In genomic region chr2:140024937-140025336, GRCm38 (mm10) we compare ENCODE assay signal across 12 mouse cellular contexts. TPM values are rescaled to one million over a fixed set of nuclear protein-coding genes. Genes with fewer than 3 reads are reported as not detected.
DNase-seq lines count a peak whose midpoint lies in the region.
"Had no signal": no experiment of that assay in that cellular context is flagged by ENCODE, and none has a peak within 500 bp of the region (broad histone marks: within the 10 kb centered on the region; RNA-seq: fewer than 3 reads in every experiment).

No protein-coding gene starts in this region.

- DNase-seq in kidney, postnatal 14 days, result peak; percentile 3
- no peak for DNase-seq in kidney, postnatal 36 days
- peak; percentile 6 for DNase-seq in urinary bladder, postnatal 14 days (ENCODE audit: low spot score)
- DNase-seq in urinary bladder, postnatal 4 days (ENCODE audit: low spot score in 2 of 2), result no peak
- DNase-seq in lung, postnatal 10 days, result peak; percentile 8
- DNase-seq in heart, postnatal 14 days, result no peak
- DNase-seq in left cerebral cortex, adult 8-10 months (ENCODE audit: low spot score in 2 of 2), result no peak
- DNase-seq: cerebellum, adult 8-10 months; forebrain, postnatal 0 days; gastrocnemius, postnatal 10 days; right cerebral cortex, postnatal 4 days; thymus, postnatal 4 days had no signal

- intact Hi-C loops in heart, postnatal 14 days (cut with DNase I), result no loop called here

RNA-seq across cellular contexts. Expression of gene Tasp1, which starts 41.7 kb away (rescaled TPM):
- 1 to 10 TPM; 6.0 to 6.7 TPM for total RNA-seq in heart, postnatal 14 days (2021)
- 10 to 100 TPM; 34.5 to 37.6 (median 35.7) TPM for total RNA-seq in left cerebral cortex, adult 8-10 months (2022)

Comparison
In these comparisons a context has a peak if more than half of its experiments do, and no peak if none do; other contexts are left out.
1. DNase-seq: peak in kidney, postnatal 14 days (single experiment), urinary bladder, postnatal 14 days (single experiment) and lung, postnatal 10 days (single experiment); none in kidney, postnatal 36 days (0 of 2), urinary bladder, postnatal 4 days (0 of 2), heart, postnatal 14 days (0 of 2) and left cerebral cortex, adult 8-10 months (0 of 2).
2. RNA of gene Tasp1, which starts 41.7 kb away (total RNA-seq): 34.5 to 37.6 TPM in left cerebral cortex, adult 8-10 months; 6.0 to 6.7 TPM in heart, postnatal 14 days; every median in the first group is over 4 times any median in the second.